Mouse (Mus musculus) heart, postnatal 0 days (tissue): ENCODE measurements at regions not wholly inside any gene's neighbourhood (a gene's known extent, or its start where the extent isn't known, plus 50 kb on each side); places are given as distances from the start of the nearest gene placed in this dataset.

Source experiments
- ATAC-seq: fragments of 200-750 bp; cut with Nextera tagmentation; 2 replicates; pipeline ENCODE4 v1.8.0; 2017; ENCODE audit warnings: low read depth, moderate number of reproducible peaks, moderate library complexity; ENCODE audit not compliant: insufficient read depth
- DNase-seq: peaks from one replicate; pipeline ENCODE4 v3.0.0-alpha.2; 2016; ENCODE audit warnings: low spot score
- H3K27ac ChIP-seq: fragments of 300-500 bp; sonication (generic); 2 replicates; pipeline ENCODE4 v1.5.1; 2014; ENCODE audit warnings: low read depth, mild to moderate bottlenecking
- H3K27me3 ChIP-seq: fragments of 300-500 bp; sonication (generic); 2 replicates; pipeline ENCODE4 v1.6.1; 2014; ENCODE audit warnings: low read length, mixed read lengths; ENCODE audit not compliant: control insufficient read depth, insufficient read depth
- H3K36me3 ChIP-seq: fragments of 300-500 bp; sonication (generic); replicated peaks from 2 replicates; pipeline ENCODE4 v1.6.1; 2014; ENCODE audit warnings: low read length, mixed read lengths; ENCODE audit not compliant: control insufficient read depth, insufficient read depth
- H3K4me1 ChIP-seq: fragments of 300-500 bp; sonication (generic); 2 replicates; pipeline ENCODE4 v1.6.1; 2014; ENCODE audit warnings: antibody characterized with exemption; ENCODE audit not compliant: control insufficient read depth, insufficient read depth
- H3K4me2 ChIP-seq: fragments of 300-500 bp; sonication (generic); 2 replicates; pipeline ENCODE4 v1.6.1; 2014; ENCODE audit warnings: low read depth, mild to moderate bottlenecking, low read length, moderate library complexity
- H3K4me3 ChIP-seq: fragments of 300-500 bp; sonication (generic); 2 replicates; pipeline ENCODE4 v1.5.1; 2014; ENCODE audit warnings: low read depth, low read length
- H3K9ac ChIP-seq: fragments of 300-500 bp; sonication (generic); replicated peaks from 2 replicates; pipeline ENCODE4 v1.6.1; 2014; ENCODE audit warnings: low read depth, low read length, mixed read lengths
- H3K9me3 ChIP-seq: fragments of 300-500 bp; sonication (generic); replicated peaks from 2 replicates; pipeline ENCODE4 v1.6.1; 2016; ENCODE audit warnings: low read length; ENCODE audit not compliant: control insufficient read depth
- CTCF ChIP-seq: IDR thresholded peaks from 2 replicates; pipeline ENCODE4 v1.5.1; 2016; ENCODE audit warnings: antibody characterized with exemption, control low read depth, low read depth
- EP300 ChIP-seq: IDR thresholded peaks from 2 replicates; pipeline ENCODE4 v1.6.1; 2016; ENCODE audit warnings: antibody characterized with exemption, low read depth
- WGBS: fragments of 180-500 bp; shearing (Covaris S2); extraction: QIAGEN DNeasy Blood & Tissue Kit; methylation state at CpG from one replicate; pipeline ENCODE4 v1.1.7; 2014; 5-methylcytosine and 5-hydroxymethylcytosine counted together

GRCm38 (mm10) chr13:11331991-11332390 is 774.8 kb downstream of the Ryr2 start:
- Histone ChIP-seq H3K9me3 (no peaks in the 10 kb centered on the region), H3K27me3 (no peaks in the 10 kb centered on the region), H3K4me2 (no peak overlapping the region), H3K36me3 (no peaks in the 10 kb centered on the region), H3K27ac (no peak overlapping the region), H3K4me3 (no peak overlapping the region), H3K9ac (no peak overlapping the region), H3K4me1 (no peaks in the 10 kb centered on the region)
- no peak for ATAC-seq
- WGBS = 64% methylated on average over 4 of the region's 4 CpGs
- TF ChIP-seq EP300 = no peak
- TF ChIP-seq CTCF = no peak
- DNase-seq = no peak

DNA sequence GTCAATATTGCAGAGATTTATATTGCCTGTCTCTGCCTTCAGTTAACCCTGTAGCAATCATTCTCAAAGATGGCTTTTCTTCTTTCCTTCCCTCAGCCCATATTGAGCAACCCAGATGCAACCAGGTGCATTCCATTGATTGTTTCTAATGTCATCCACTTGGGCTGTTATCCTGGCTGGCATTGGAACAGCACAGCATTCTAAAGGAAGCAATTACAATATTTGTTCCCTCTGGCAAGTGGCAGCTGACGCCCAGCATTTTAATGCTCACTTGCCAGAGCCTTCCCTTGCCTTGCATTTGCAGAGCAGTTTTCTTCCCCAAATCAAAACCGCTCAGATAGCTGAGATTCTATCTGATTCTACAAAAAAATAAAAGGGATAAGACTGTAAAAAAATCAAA is 798.0 kb downstream of the Ryr2 start:
- Histone ChIP-seq H3K27me3 (no peaks in the 10 kb centered on the region), H3K9me3 (0 out of 2 replicates have a peak, but pooled peaks cover 4% of the 10 kb centered on the region), H3K36me3 (no peaks in the 10 kb centered on the region), H3K4me3 (no peak overlapping the region), H3K4me2 (no peak overlapping the region), H3K27ac (no peak overlapping the region), H3K9ac (no peak overlapping the region), H3K4me1 (no peaks in the 10 kb centered on the region)
- TF ChIP-seq EP300 (no peak), CTCF (no peak)
- WGBS = 67% methylated on average over 2 of the region's 2 CpGs
- ATAC-seq = no peak
- no peak for DNase-seq

GRCm38 (mm10) chr13:11295493-11295892 is 811.3 kb downstream of the Ryr2 start:
- H3K4me2 ChIP-seq = no peak overlapping the region
- no peak for ATAC-seq
- H3K4me3 ChIP-seq = no peak overlapping the region
- H3K9me3 ChIP-seq = no peaks in the 10 kb centered on the region; the same call in 1 of the 2 replicates
- no peaks in the 10 kb centered on the region for H3K27me3 ChIP-seq
- H3K36me3 ChIP-seq = no peaks in the 10 kb centered on the region
- H3K4me1 ChIP-seq = no peaks in the 10 kb centered on the region
- no peak overlapping the region for H3K27ac ChIP-seq
- TF ChIP-seq CTCF (no peak), EP300 (no peak)
- WGBS = 76% methylated on average over 2 of the region's 2 CpGs
- no peak for DNase-seq
- no peak overlapping the region for H3K9ac ChIP-seq

DNA sequence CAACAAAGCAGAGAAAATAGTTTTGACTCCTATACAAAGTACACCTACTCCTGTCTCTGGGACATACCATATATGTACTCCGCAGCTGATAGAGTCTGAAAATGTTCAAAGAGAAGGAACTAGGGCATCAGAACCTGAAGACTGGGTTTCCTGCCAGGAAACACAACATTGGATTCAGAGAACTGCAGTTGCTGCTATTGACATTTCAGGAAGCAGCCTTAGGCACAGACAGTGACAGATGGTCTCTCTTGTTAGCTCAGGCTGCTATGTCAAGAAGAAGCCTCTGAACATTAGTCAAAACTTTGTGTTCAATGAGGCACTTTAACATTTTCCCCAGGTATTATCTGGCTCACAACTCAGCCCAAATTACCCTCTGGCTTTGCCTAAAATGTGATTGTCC is 812.1 kb downstream of the Ryr2 start:
- 68% methylated on average over 1 of the region's 1 CpGs for WGBS

DNA sequence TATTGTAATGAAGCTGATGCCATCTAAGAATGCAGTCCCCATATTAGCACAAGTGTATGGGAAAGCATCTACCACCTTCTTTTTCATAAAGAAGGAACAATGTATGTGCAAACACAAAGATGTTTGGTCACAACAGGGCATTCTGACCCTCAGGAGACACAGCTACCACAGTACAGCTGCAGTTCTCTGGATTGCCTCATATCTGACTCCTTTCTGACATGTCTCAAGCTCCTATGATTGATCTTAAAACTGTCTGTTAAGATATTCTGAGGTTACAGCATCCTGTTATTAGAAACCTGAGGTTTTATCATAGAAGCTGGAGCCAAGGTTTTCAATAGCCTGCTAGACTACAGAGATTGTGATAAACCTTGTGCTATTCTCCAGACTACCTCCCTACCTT is 813.0 kb downstream of the Ryr2 start:
- H3K4me3 ChIP-seq = no peak overlapping the region
- ATAC-seq (no peak), DNase-seq (no peak)
- H3K27me3 ChIP-seq = no peaks in the 10 kb centered on the region
- no peak for TF ChIP-seq CTCF
- TF ChIP-seq EP300 = no peak
- no peaks in the 10 kb centered on the region; the same call in 1 of the 2 replicates for H3K9me3 ChIP-seq
- no peaks in the 10 kb centered on the region for H3K4me1 ChIP-seq
- no peak overlapping the region for H3K27ac ChIP-seq
- H3K36me3 ChIP-seq = no peaks in the 10 kb centered on the region
- no peak overlapping the region for H3K4me2 ChIP-seq
- H3K9ac ChIP-seq = no peak overlapping the region

More for the DNA sequence above, 812.1 kb downstream of the Ryr2 start:
- Histone ChIP-seq H3K4me3 (no peak overlapping the region), H3K9me3 (no peaks in the 10 kb centered on the region; the same call in 1 of the 2 replicates), H3K9ac (no peak overlapping the region), H3K27me3 (no peaks in the 10 kb centered on the region), H3K27ac (no peak overlapping the region), H3K36me3 (no peaks in the 10 kb centered on the region), H3K4me1 (no peaks in the 10 kb centered on the region), H3K4me2 (no peak overlapping the region)
- DNase-seq = no peak
- no peak for ATAC-seq
- TF ChIP-seq CTCF = no peak
- TF ChIP-seq EP300 = no peak

DNA sequence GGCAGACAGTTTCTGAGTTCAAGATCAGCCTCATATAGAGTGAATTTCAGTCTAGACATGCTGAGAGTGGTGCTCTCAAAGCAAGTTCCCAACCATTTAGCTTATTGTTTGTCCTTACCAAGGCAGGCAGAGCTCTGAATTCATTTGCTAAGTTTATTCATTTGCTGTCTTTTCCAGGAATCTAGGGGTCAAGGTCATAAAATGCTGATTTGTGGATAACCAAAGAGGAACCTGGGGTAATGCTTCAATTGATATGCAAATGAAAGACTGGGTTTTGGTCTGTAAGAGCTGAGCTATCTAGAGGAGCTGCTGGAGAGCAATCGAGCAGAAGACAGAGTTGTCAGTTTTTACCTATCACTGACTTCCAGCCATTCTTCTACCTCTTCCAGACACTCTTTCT is 832.8 kb downstream of the Ryr2 start:
- 61% methylated on average over 1 of the region's 1 CpGs for WGBS
- no peak overlapping the region for H3K4me3 ChIP-seq
- TF ChIP-seq CTCF = no peak
- TF ChIP-seq EP300 = no peak
- no peaks in the 10 kb centered on the region for H3K27me3 ChIP-seq
- no peaks in the 10 kb centered on the region for H3K4me1 ChIP-seq
- DNase-seq (no peak), ATAC-seq (no peak)
- H3K36me3 ChIP-seq = no peaks in the 10 kb centered on the region
- no peak overlapping the region for H3K9ac ChIP-seq
- no peak overlapping the region for H3K27ac ChIP-seq
- H3K4me2 ChIP-seq = no peak overlapping the region
- H3K9me3 ChIP-seq = no peaks in the 10 kb centered on the region
